Mouse (Mus musculus) heart, embryonic 16.5 days (tissue): ENCODE measurements at regions not wholly inside any gene's neighbourhood (a gene's known extent, or its start where the extent isn't known, plus 50 kb on each side); places are given as distances from the start of the nearest gene placed in this dataset.

Experiments
- ATAC-seq: fragments of 200-750 bp; cut with Nextera tagmentation; replicated peaks from 2 replicates; pipeline ENCODE4 v1.8.0; 2017; ENCODE audit warnings: moderate number of reproducible peaks; ENCODE audit not compliant: insufficient read depth, low FRiP score; ENCODE audit errors: extremely low read depth
- H3K27ac ChIP-seq: fragments of 300-500 bp; sonication (generic); 2 replicates; pipeline ENCODE4 v1.5.1; 2014; ENCODE audit warnings: mild to moderate bottlenecking, low read length, control low read depth, moderate library complexity
- H3K27me3 ChIP-seq: fragments of 300-500 bp; sonication (generic); 2 replicates; pipeline ENCODE4 v1.6.1; 2014; ENCODE audit warnings: low read length, mixed read lengths; ENCODE audit not compliant: control insufficient read depth, insufficient read depth
- H3K36me3 ChIP-seq: fragments of 300-500 bp; sonication (generic); 2 replicates; pipeline ENCODE4 v1.6.1; 2014; ENCODE audit not compliant: control insufficient read depth, insufficient read depth
- H3K4me1 ChIP-seq: fragments of 300-500 bp; sonication (generic); 2 replicates; pipeline ENCODE4 v1.6.1; 2014; ENCODE audit warnings: low read length, mixed read lengths; ENCODE audit not compliant: control insufficient read depth, insufficient read depth
- H3K4me2 ChIP-seq: fragments of 300-500 bp; sonication (generic); 2 replicates; pipeline ENCODE4 v1.6.1; 2014; ENCODE audit warnings: low read depth, mild to moderate bottlenecking, control low read depth, low read length
- H3K4me3 ChIP-seq: fragments of 300-500 bp; sonication (generic); 2 replicates; pipeline ENCODE4 v1.5.1; 2014; ENCODE audit warnings: mild to moderate bottlenecking, control low read depth, low read length
- H3K9ac ChIP-seq: fragments of 300-500 bp; sonication (generic); 2 replicates; pipeline ENCODE4 v1.6.1; 2014; ENCODE audit warnings: low read length, control low read depth
- H3K9me3 ChIP-seq: fragments of 300-500 bp; sonication (generic); replicated peaks from 2 replicates; pipeline ENCODE4 v1.6.1; 2016; ENCODE audit warnings: low read length; ENCODE audit not compliant: control insufficient read depth
- WGBS: fragments of 180-500 bp; shearing (Covaris S2); extraction: QIAGEN DNeasy Blood & Tissue Kit; methylation state at CpG from one replicate; pipeline ENCODE4 v1.1.7; 2014; 5-methylcytosine and 5-hydroxymethylcytosine counted together

DNA sequence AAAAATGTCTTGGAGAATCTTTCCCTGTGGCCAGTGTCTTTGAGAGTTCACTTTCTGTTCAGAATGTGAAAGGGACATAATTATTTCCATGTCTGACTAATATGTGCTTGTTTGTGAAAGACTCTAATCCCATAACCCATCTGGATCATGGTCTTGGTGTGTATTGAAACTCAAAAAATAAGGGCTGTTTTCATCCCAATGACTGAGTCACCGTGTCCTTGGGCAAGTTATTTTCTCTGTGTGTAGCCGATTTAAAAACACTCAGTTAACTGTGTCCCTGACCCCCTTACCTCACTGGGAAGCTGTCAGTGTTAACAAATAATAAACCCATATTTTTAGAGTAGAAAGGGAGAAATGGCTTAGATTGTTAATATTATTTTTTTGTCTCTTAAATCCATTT lies 202.9 kb downstream of the Ibtk start:
- Histone ChIP-seq H3K4me2 (no peak overlapping the region), H3K27me3 (no peaks in the 10 kb centered on the region), H3K9ac (no peak overlapping the region), H3K4me1 (no peaks in the 10 kb centered on the region), H3K9me3 (no peaks in the 10 kb centered on the region), H3K4me3 (no peak overlapping the region), H3K36me3 (no peaks in the 10 kb centered on the region), H3K27ac (no peak overlapping the region)
- ATAC-seq, result no peak
- 80% methylated on average over 2 of the region's 2 CpGs for WGBS

DNA sequence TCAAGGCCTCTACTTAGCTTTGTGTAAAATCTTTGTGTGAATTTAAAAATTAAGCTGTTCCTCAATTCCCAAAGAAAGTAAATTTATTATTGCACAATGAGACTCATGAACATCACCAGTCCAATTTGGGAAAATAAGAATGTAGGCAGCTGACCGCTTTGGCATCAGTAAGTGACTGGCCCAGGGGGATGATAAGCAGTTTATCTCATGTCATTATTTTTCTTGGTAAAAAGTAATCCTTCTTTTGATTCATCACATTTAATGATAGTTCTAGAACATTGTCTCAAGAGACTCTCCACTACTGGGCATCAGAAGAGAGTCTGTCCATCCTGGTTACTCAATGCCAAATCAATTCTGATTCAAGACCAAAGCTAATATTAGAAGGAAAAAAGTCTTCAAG lies 203.6 kb downstream of the Ibtk start:
- Histone ChIP-seq H3K4me2 (no peak overlapping the region), H3K36me3 (no peaks in the 10 kb centered on the region), H3K9me3 (no peaks in the 10 kb centered on the region), H3K4me1 (no peaks in the 10 kb centered on the region), H3K9ac (no peak overlapping the region), H3K27me3 (no peaks in the 10 kb centered on the region), H3K4me3 (no peak overlapping the region), H3K27ac (no peak overlapping the region)
- 79% methylated on average over 1 of the region's 1 CpGs for WGBS
- no peak for ATAC-seq

DNA sequence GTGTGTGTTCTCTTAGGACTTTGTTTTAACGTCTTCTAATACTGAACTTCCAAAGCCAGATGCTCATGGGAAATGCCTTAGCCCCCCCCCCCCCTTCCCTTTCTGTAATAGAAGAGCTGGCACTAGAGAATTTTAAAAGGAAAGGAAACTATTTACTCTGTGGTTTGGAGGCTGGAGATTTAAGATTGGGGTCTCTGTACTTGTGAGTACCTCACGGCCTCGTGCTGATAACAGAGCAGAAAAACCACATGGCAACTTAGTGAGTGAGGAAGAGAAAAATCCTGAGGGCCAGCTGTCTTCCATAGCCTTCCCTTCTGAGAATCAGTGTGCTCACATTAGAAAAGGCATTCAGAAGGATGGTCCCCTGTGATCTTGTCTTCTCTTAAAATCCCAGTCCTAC lies 210.6 kb downstream of the Ibtk start:
- no peak for ATAC-seq
- H3K9ac ChIP-seq, result no peak overlapping the region
- H3K27ac ChIP-seq, result no peak overlapping the region
- no peaks in the 10 kb centered on the region for H3K27me3 ChIP-seq
- H3K4me3 ChIP-seq, result no peak overlapping the region
- no peaks in the 10 kb centered on the region for H3K36me3 ChIP-seq
- no peaks in the 10 kb centered on the region for H3K4me1 ChIP-seq
- no peak overlapping the region for H3K4me2 ChIP-seq
- 36% methylated on average over 3 of the region's 3 CpGs for WGBS
- H3K9me3 ChIP-seq, result no peaks in the 10 kb centered on the region

DNA sequence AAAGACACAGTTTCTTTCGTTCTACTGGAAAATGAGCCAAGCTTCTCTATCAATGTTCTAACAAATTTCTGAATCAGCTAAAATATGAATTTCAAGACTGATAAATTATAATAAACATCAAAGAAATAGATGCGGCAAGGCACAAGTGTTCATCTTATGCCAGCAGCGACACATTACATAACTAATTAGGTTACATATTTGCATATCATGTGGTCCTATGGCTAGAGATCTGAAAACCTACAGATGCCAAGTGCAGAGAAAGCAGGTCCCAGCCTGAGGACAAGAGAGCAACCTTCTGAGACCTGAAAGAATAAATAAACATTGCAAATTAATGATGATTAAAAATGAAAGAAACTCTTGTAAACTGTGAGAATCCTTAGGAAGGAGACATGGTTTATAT lies 201.3 kb upstream of the Tent5a start:
- Histone ChIP-seq H3K27ac (no peak overlapping the region), H3K27me3 (no peaks in the 10 kb centered on the region), H3K36me3 (no peaks in the 10 kb centered on the region), H3K4me2 (no peak overlapping the region), H3K9me3 (no peaks in the 10 kb centered on the region), H3K9ac (no peak overlapping the region), H3K4me3 (no peak overlapping the region), H3K4me1 (no peaks in the 10 kb centered on the region)
- WGBS, result 86% methylated on average over 3 of the region's 3 CpGs
- no peak for ATAC-seq

DNA sequence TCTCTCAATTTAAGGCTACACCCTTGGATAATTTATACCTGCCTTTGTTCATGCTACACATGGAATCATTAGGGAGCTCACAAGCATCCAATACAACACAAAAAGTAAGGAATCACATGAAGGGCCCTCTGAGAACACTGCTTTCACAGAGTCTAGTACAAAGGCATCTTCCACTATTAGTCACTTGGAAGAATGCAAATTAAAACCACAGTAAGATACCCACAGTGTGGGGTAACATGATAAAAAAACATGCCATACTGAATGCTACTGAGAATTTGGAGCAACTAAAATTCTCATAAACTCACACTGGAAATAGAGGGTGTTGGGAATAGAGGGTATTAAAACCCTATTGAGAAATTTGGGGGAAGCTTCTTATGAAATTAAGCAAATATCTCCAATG lies 197.6 kb upstream of the Tent5a start:
- H3K27ac ChIP-seq, result no peak overlapping the region
- no peak overlapping the region for H3K4me3 ChIP-seq
- H3K27me3 ChIP-seq, result no peaks in the 10 kb centered on the region
- H3K4me2 ChIP-seq, result no peak overlapping the region
- no peak for ATAC-seq
- no peaks in the 10 kb centered on the region for H3K36me3 ChIP-seq
- no peak overlapping the region for H3K9ac ChIP-seq
- no peaks in the 10 kb centered on the region for H3K9me3 ChIP-seq
- H3K4me1 ChIP-seq, result no peaks in the 10 kb centered on the region

DNA sequence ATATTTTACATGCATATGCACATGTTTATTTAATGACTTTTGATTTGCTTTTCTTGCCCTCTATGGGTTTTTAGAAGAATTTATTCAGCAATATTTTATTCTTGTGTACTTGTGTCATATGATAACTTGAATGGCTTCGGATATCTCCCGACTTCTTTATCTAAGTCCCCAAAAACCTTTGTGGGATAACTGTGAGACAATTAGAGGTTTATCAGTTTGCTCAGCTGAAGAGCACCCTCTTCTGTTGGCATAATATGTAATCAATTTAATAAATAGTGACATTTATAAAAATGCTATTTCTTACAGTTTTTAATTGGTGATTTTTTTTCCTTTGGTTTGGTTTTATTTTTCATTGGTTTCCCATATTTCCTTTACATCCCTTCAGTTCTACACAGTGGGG lies 194.2 kb upstream of the Tent5a start:
- no peaks in the 10 kb centered on the region for H3K36me3 ChIP-seq
- 42% methylated on average over 2 of the region's 2 CpGs for WGBS
- H3K4me1 ChIP-seq, result no peaks in the 10 kb centered on the region

DNA sequence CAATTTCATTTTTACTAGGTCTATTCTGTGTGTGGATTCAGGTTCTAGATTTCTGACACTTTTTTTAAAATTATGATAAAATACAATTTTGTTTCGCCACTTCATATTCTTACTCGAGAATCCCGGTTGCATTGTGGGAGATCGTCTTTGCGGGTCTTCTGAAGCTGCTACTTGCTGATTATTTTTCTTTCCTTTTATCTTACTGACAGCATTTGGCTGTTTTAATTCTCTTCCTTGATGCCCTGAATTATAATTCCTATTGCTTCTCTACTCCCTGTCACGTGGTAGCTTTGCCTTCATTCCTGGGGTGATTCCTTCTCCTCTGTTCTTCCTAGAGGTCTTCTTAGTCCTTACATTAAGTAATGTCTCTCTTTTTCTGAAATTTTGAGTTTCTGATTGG lies 193.8 kb upstream of the Tent5a start:
- ATAC-seq, result no peak
- no peak overlapping the region for H3K4me3 ChIP-seq
- no peak overlapping the region for H3K27ac ChIP-seq
- no peaks in the 10 kb centered on the region for H3K9me3 ChIP-seq
- H3K36me3 ChIP-seq, result no peaks in the 10 kb centered on the region
- H3K4me1 ChIP-seq, result no peaks in the 10 kb centered on the region
- no peak overlapping the region for H3K4me2 ChIP-seq
- H3K9ac ChIP-seq, result no peak overlapping the region
- no peaks in the 10 kb centered on the region for H3K27me3 ChIP-seq
- WGBS, result 82% methylated on average over 6 of the region's 6 CpGs

More for the DNA sequence above, 194.2 kb upstream of the Tent5a start:
- Histone ChIP-seq H3K4me3 (no peak overlapping the region), H3K9me3 (no peaks in the 10 kb centered on the region), H3K4me2 (no peak overlapping the region), H3K27ac (no peak overlapping the region), H3K27me3 (no peaks in the 10 kb centered on the region), H3K9ac (no peak overlapping the region)
- ATAC-seq, result no peak

DNA sequence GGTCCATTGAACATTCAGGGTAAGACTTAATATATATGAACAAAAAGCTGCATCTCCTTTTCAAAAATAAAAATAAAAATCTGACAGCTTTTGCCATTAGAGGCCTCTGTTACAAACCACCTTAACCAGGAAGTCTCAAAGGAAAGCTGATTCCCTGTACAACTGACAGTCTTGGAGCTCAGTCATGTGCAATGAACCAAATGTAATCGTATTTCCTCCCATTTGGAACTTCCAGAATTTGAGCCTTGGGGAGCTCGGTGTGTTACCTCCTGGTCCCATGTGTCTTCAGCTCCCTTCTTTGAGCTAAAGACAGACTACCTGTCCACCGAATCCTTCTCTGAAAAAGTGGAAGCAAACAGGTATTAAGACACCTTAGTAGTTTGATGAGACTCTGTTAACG lies 171.9 kb upstream of the Tent5a start:
- no peak overlapping the region for H3K9ac ChIP-seq
- no peak overlapping the region for H3K4me3 ChIP-seq
- H3K4me2 ChIP-seq, result no peak overlapping the region
- no peaks in the 10 kb centered on the region for H3K36me3 ChIP-seq
- no peaks in the 10 kb centered on the region for H3K9me3 ChIP-seq
- H3K4me1 ChIP-seq, result no peaks in the 10 kb centered on the region
- 83% methylated on average over 4 of the region's 4 CpGs for WGBS
- no peak for ATAC-seq
- no peak overlapping the region for H3K27ac ChIP-seq
- H3K27me3 ChIP-seq, result no peaks in the 10 kb centered on the region

DNA sequence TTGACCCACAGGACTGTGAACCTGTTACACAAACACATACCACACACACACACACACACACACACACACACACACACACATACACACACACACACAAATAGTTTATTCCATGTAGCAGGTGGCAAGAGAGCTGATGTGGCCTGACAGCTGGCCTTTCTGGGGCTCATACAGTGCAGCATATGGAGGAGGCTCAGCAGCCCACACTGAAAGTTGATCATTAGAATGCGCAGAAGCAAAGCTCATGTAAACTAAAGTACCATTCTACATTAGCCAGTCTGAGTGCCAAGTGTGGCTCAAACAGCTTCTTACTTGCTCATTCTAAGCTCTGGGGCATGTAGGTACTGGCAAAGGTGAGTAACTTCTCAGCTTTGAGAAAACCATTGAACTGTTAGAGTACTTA lies 170.2 kb upstream of the Tent5a start:
- Histone ChIP-seq H3K4me2 (no peak overlapping the region), H3K27me3 (no peaks in the 10 kb centered on the region), H3K9ac (no peak overlapping the region), H3K36me3 (no peaks in the 10 kb centered on the region), H3K27ac (no peak overlapping the region), H3K9me3 (no peaks in the 10 kb centered on the region), H3K4me3 (no peak overlapping the region), H3K4me1 (no peaks in the 10 kb centered on the region)
- 90% methylated on average over 1 of the region's 1 CpGs for WGBS
- no peak for ATAC-seq
